Mouse (Mus musculus): ENCODE measurements around the gene Rpa1. TPM values are rescaled to one million over a fixed set of nuclear protein-coding genes. Genes with fewer than 3 reads are reported as not detected.

Rpa1 gene
- polyA plus RNA-seq, 1 experiment from 2014 or later, result 197 TPM

DNA sequence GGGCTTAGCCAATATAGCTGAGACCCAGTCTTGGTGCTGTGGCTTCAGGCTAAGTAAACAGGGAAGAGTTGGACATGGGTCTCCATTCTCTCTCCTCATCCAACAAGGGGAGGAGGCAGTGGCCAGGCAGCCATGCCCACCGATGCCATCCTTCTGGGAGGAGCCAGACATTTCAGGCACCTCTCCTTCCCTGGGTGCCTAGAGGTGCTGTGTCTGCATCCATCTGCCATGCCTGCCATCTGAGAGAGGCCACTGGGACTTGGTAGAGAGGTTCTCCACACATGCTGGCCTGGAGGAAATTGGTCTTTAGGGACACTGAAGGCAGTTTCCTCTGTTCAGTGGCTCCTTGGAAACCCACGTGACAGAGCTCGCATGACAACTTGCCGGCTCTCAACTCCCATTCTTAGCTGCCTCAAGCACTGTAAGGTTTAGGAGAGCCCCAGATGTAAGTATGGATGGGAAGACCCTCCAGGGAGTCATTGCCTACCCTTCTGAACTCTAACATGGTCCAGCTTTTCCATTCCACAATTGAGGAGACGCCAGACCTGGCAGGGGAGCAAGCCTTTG lies 67.6 kb downstream of the Rpa1 start:
- peak overlapping the region; percentile 81 for H3K27ac ChIP-seq (replicated peaks)
- no peaks in the 10 kb centered on the region for H3K36me3 ChIP-seq
- DNase-seq (ENCODE audit: low spot score), result no peak
- peaks cover 65% of the 10 kb centered on the region for H3K4me1 ChIP-seq
- WGBS, result 42% methylated on average over 5 of the region's 5 CpGs
- H3K27me3 ChIP-seq (ENCODE audit: low read depth, poor library complexity, severe bottlenecking), result peaks cover 49% of the 10 kb centered on the region
- H3K4me3 ChIP-seq, result no peak overlapping the region
- no peaks in the 10 kb centered on the region for H3K9me3 ChIP-seq (replicated peaks)

DNA sequence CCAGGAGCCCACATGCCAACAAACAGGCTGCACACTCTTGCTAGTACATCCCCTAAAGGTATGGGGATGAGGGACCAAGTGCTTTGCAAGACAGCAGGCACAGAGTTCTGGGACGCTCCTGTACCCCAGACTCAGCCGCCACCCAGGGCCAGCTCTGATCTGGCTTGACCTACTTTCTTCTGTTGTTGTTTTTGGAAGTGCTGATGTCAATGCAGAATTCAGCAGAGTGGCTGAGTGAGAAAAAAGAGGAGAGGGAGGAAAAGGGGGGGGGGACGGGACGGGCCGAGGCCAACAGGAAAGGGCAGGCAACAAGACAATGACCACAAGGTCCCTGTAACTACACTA lies 68.1 kb downstream of the Rpa1 start:
- no peaks in the 10 kb centered on the region for H3K36me3 ChIP-seq
- H3K4me1 ChIP-seq, result peaks cover 69% of the 10 kb centered on the region
- no peak overlapping the region for H3K4me3 ChIP-seq
- peak overlapping the region; percentile 81 for H3K27ac ChIP-seq (replicated peaks)
- H3K27me3 ChIP-seq (ENCODE audit: low read depth, poor library complexity, severe bottlenecking), result peaks cover 47% of the 10 kb centered on the region
- no peak for DNase-seq (ENCODE audit: low spot score)
- no peaks in the 10 kb centered on the region for H3K9me3 ChIP-seq (replicated peaks)
- WGBS, result 19% methylated on average over 5 of the region's 5 CpGs

DNA sequence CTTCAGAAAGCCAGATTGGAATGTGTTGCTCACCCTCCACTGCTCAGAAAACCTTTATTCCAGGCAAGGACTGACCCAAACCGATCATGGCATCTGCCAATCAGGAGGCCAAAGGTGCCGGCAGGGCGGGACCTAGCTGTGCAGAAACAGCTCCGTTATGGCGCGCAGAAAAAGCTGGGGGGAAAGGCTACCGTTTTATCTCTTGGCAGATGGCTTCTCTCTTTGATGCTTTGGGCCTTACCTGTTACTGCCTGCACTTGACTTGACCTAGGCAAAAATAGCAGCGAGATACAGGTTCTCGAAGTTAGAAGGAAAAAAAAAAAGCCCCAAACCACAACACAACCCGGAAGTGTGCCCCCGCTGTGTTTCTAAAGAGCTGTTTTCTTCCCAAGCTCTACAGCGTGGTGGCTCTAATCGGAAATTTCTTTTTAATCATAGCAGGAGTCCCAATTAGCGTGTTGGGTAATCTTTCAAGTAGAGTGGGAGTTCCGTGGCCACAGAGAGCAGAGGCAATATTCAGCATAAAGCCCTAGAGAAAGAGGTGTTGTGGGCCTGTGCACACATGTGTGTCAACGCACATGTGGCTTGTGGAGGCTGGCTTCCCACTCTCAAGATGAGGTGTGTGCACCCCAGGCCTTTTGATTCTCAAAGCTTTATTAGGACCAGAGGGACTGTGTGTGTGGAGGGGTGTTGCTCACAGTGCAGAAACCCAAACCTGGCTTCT lies 68.6 kb downstream of the Rpa1 start:
- Histone ChIP-seq H3K4me1 (peaks cover 75% of the 10 kb centered on the region), H3K27ac (replicated peaks) (peak overlapping the region; percentile 81), H3K27me3 (ENCODE audit: low read depth, poor library complexity, severe bottlenecking) (peaks cover 44% of the 10 kb centered on the region), H3K4me3 (peak overlapping the region; percentile 47), H3K9me3 (replicated peaks) (no peaks in the 10 kb centered on the region), H3K36me3 (no peaks in the 10 kb centered on the region)
- WGBS, result 6% methylated on average over 16 of the region's 16 CpGs
- peak; percentile 84 for DNase-seq (ENCODE audit: low spot score)

DNA sequence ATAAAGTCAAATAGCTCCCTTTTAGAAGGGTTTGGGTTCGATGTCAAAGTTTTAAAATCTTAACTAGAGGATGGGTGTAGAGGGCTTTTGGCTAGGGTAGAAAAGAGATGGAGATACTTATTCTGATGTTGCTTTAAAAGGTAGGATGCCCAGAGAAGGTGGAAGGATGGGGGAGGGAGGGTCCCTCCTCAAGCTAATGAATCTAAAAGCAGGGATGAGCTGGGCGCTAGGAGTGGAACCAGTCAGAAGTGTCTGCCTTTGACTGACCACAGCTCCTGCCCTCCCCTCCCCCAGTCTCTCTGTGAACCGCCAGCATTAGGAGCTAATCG lies 69.1 kb downstream of the Rpa1 start:
- 13% methylated on average over 4 of the region's 4 CpGs for WGBS
- Histone ChIP-seq H3K4me3 (peak overlapping the region; percentile 47), H3K27me3 (ENCODE audit: low read depth, poor library complexity, severe bottlenecking) (peaks cover 44% of the 10 kb centered on the region), H3K36me3 (no peaks in the 10 kb centered on the region), H3K4me1 (peaks cover 79% of the 10 kb centered on the region), H3K9me3 (replicated peaks) (no peaks in the 10 kb centered on the region), H3K27ac (replicated peaks) (peak overlapping the region; percentile 81)
- DNase-seq (ENCODE audit: low spot score), result no peak

DNA sequence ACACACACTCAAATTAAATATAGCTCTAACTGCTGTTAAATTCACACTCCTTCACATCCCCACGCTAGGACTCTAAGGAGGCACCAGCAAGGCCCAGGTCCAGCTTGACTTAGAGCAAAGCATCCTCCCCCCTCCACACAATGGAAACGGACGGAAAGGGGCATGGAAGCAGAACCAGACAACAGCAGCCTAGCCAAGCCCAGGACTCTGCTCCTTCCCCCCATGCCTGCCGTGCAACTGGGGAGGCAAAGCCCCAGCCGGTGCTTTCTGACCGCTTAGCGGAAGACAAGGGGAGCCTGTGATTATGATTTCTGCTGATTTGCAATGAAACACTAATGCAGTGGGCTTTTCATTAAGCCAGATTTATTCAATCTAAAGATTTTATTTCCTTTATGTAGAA lies 70.0 kb downstream of the Rpa1 start:
- no peaks in the 10 kb centered on the region for H3K9me3 ChIP-seq (replicated peaks)
- no peak overlapping the region for H3K4me3 ChIP-seq
- peaks cover 86% of the 10 kb centered on the region for H3K4me1 ChIP-seq
- 31% methylated on average over 7 of the region's 7 CpGs for WGBS
- H3K27ac ChIP-seq (replicated peaks), result peak overlapping the region; percentile 81
- H3K27me3 ChIP-seq (ENCODE audit: low read depth, poor library complexity, severe bottlenecking), result peaks cover 37% of the 10 kb centered on the region
- no peaks in the 10 kb centered on the region for H3K36me3 ChIP-seq
- DNase-seq (ENCODE audit: low spot score), result no peak

DNA sequence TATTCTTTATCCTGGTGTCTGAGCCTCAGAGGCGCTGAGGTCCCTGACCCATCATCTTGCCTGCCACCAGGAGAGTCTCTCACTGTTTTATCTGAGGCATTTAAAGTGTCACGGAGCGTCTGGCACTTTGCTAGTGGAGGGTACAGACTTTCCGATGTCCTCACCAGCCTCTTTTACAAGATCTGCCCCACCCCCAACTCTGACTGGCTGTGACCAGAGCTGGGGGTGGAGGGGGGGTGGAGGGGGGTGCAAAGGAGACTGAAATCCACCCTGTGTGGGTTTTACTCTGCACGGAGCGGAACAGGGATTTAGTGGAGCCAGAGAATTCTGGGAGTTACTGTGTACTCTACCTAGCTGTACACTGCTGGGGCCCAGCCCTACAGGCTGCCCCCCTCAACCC lies 73.1 kb downstream of the Rpa1 start:
- H3K4me3 ChIP-seq, result peak overlapping the region; percentile 27
- H3K27ac ChIP-seq (replicated peaks), result peak overlapping the region; percentile 79
- H3K36me3 ChIP-seq, result no peaks in the 10 kb centered on the region
- 20% methylated on average over 6 of the region's 6 CpGs for WGBS
- H3K27me3 ChIP-seq (ENCODE audit: low read depth, poor library complexity, severe bottlenecking), result peaks cover 12% of the 10 kb centered on the region; the same call in 1 of the 2 replicates
- DNase-seq (ENCODE audit: low spot score), result peak; percentile 53
- H3K4me1 ChIP-seq, result peaks cover 78% of the 10 kb centered on the region
- no peaks in the 10 kb centered on the region for H3K9me3 ChIP-seq (replicated peaks)

DNA sequence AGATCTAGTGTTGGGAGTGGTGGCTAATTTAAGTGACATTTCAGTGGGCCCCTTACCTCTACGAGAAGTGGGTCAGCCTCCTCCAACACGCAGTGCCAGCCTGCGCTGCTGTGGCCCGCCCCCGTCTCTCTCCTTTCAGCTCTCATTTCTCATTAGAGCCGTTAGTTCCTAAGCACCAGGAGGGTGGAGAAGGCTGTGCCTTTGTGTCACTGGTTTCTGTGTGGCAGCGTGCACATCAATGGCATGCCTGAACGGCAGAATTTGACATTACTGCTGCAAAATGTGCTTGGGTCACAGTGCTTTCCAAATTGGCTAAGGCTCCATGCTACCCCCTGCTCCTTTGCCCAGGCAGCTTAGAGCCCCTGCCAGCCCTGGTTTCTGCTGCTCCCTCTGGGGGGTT lies 74.7 kb downstream of the Rpa1 start:
- peak overlapping the region; percentile 73 for H3K27ac ChIP-seq (replicated peaks)
- H3K27me3 ChIP-seq (ENCODE audit: low read depth, poor library complexity, severe bottlenecking), result 0 out of 2 replicates have a peak, but pooled peaks cover 12% of the 10 kb centered on the region
- H3K4me3 ChIP-seq, result no peak overlapping the region
- peaks cover 65% of the 10 kb centered on the region for H3K4me1 ChIP-seq
- WGBS, result 16% methylated on average over 8 of the region's 8 CpGs
- no peak for DNase-seq (ENCODE audit: low spot score)
- no peaks in the 10 kb centered on the region for H3K9me3 ChIP-seq (replicated peaks)
- H3K36me3 ChIP-seq, result no peaks in the 10 kb centered on the region

DNA sequence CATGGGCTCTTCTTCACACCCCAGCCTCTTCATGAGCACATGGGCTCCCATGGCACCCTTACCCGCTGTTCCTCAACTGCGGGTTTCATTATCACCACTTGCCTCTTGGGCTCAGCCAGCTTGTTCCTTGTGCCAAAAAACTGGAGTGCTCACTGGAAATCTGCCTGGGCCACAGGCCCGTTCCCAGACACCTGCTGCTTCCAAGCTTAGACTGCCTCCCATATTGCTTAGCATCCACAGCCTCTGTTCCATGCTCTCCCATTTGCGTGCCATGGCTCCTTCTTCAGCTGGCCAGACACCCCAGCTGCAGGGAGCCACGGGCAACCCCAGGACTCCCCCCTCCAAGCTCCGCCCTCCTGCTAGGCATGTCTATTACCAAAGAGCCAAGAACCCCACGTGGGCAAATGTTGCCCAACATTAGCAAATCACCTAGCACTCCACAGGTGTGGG lies 77.1 kb downstream of the Rpa1 start:
- Histone ChIP-seq H3K4me3 (no peak overlapping the region), H3K27ac (replicated peaks) (peak overlapping the region; percentile 53; the same call in 1 of the 2 replicates), H3K27me3 (ENCODE audit: low read depth, poor library complexity, severe bottlenecking) (0 out of 2 replicates have a peak, but pooled peaks cover 12% of the 10 kb centered on the region), H3K4me1 (peaks cover 66% of the 10 kb centered on the region), H3K9me3 (replicated peaks) (no peaks in the 10 kb centered on the region), H3K36me3 (no peaks in the 10 kb centered on the region)
- no peak for DNase-seq (ENCODE audit: low spot score)
- WGBS, result 68% methylated on average over 7 of the region's 7 CpGs

DNA sequence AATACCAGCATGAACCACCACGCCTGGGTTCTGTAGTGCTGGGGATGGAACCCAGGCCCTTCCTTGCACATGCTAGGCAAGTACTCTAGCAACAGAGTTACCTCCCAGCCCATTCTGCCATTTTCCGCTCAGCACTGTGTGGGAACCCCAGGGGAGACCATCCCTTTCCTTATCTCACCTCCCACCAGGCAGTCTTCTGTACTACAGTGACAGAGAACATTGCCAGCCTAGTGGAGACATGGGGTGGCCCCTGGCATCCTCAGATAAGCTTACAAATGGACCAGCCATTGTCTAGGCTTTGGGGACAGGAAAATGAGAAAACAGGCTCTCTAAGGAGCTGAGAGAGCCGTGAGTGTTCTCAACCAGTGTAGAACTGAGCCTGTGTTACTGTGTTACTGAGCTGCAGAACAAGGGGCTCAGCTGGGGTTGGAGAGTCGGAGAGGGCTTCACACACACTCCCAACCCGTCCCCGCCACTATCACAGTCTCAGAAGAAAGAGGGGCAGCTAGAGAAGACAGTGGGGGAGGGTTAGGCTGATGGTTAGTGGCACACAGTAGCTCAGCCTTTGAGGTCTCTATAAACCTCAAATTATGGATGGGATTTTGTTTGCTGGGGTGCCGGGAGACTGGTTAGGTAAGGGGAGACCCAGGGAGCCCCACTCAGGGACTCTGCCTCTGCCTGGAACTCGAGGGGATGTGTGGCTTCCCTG lies 77.7 kb downstream of the Rpa1 start:
- peaks cover 65% of the 10 kb centered on the region for H3K4me1 ChIP-seq
- H3K9me3 ChIP-seq (replicated peaks), result no peaks in the 10 kb centered on the region
- DNase-seq (ENCODE audit: low spot score), result no peak
- peak overlapping the region; percentile 53; the same call in 1 of the 2 replicates for H3K27ac ChIP-seq (replicated peaks)
- no peak overlapping the region for H3K4me3 ChIP-seq
- 0 out of 2 replicates have a peak, but pooled peaks cover 12% of the 10 kb centered on the region for H3K27me3 ChIP-seq (ENCODE audit: low read depth, poor library complexity, severe bottlenecking)
- H3K36me3 ChIP-seq, result no peaks in the 10 kb centered on the region
- WGBS, result 68% methylated on average over 8 of the region's 8 CpGs

DNA sequence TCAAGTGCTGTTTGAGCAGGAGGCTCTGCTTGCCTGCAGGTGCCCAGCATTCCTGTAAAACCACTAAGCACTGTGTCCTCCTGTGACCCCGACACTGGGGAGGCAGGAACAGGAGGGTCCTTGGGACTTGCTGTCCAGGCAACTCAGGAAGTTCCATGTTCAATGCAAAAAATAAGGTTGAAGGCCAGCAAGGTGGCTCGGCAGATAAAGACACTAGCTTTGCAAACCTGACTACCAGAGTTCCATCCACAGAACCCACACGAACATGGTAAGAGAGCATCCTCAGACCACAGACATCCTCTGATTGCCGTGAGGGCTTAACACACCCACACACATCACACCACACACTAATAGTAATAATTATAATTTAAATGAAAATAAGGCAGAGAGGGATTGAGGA lies 78.9 kb downstream of the Rpa1 start:
- H3K27me3 ChIP-seq (ENCODE audit: low read depth, poor library complexity, severe bottlenecking), result 0 out of 2 replicates have a peak, but pooled peaks cover 7% of the 10 kb centered on the region
- H3K4me3 ChIP-seq, result no peak overlapping the region
- no peaks in the 10 kb centered on the region for H3K36me3 ChIP-seq
- H3K9me3 ChIP-seq (replicated peaks), result no peaks in the 10 kb centered on the region
- peaks cover 62% of the 10 kb centered on the region for H3K4me1 ChIP-seq
- no peak overlapping the region for H3K27ac ChIP-seq (replicated peaks)
- DNase-seq (ENCODE audit: low spot score), result no peak
- WGBS, result 88% methylated on average over 4 of the region's 4 CpGs

DNA sequence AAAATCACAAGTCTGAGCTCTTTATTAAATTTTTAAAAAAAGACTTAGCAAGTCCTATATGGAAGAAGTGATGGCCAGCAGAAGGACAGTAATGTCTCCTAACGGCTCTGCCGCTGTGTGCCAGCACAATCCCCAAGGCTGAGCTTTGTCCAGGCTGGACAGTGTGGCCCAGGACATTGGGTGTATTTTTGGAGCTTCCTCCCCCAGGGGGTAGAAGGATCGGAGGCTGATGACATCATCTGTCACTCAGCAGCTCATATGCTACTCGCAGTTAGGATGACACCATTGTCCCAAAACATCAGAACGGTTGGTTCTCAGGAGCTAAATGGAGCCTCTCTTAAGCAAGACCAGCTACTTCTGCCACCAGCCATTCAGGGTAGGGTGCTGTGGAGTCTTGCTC lies 79.6 kb downstream of the Rpa1 start:
- peaks cover 62% of the 10 kb centered on the region for H3K4me1 ChIP-seq
- DNase-seq (ENCODE audit: low spot score), result no peak
- 0 out of 2 replicates have a peak, but pooled peaks cover 6% of the 10 kb centered on the region for H3K27me3 ChIP-seq (ENCODE audit: low read depth, poor library complexity, severe bottlenecking)
- no peaks in the 10 kb centered on the region for H3K9me3 ChIP-seq (replicated peaks)
- no peaks in the 10 kb centered on the region for H3K36me3 ChIP-seq
- no peak overlapping the region for H3K4me3 ChIP-seq
- no peak overlapping the region for H3K27ac ChIP-seq (replicated peaks)
- 78% methylated on average over 5 of the region's 5 CpGs for WGBS

DNA sequence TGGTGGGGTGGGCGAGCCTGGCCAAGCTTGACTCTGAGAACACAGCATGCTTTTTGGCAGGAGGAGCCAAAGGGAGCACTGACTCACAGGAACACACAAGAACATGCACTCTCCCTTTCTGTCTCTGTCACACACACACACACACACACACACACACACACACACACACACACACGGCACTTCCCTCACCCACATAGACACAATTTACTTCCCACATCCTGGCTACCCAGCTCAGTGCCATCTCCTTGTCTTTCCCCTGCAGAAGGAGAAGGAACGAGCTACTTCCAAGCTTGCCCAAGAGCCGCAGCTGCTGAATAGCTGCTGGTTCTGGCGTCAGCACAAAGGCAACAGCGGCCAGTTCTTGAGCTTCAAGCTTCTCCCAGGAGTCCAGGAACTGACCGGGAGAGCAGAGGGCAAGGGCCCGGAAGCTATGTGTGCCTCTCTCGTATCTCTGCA lies 80.3 kb downstream of the Rpa1 start:
- no peak overlapping the region for H3K4me3 ChIP-seq
- no peaks in the 10 kb centered on the region for H3K36me3 ChIP-seq
- peaks cover 62% of the 10 kb centered on the region for H3K4me1 ChIP-seq
- no peak for DNase-seq (ENCODE audit: low spot score)
- WGBS, result 70% methylated on average over 9 of the region's 9 CpGs
- no peaks in the 10 kb centered on the region for H3K9me3 ChIP-seq (replicated peaks)
- 0 out of 2 replicates have a peak, but pooled peaks cover 6% of the 10 kb centered on the region for H3K27me3 ChIP-seq (ENCODE audit: low read depth, poor library complexity, severe bottlenecking)
- peak overlapping the region; percentile 71 for H3K27ac ChIP-seq (replicated peaks)

DNA sequence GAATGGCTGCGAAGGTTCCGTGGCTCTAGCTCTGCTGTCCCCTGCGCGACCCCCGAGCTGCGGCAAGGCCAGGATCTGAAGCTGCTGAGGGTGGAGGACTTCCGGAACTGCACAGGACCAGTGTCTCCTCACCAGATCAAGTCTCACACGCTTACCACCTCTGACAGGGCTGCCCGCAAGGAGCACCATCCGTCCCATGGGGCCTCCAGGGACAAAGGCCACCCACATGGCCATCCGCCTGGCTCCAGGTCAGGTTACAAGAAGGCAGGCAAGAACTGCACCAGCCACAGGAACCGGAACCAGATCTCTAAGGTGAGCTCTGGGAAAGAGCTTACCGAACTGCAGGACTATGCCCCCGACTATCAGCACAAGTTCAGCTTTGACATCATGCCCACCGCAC lies 82.6 kb downstream of the Rpa1 start:
- DNase-seq (ENCODE audit: low spot score), result no peak
- peaks cover 63% of the 10 kb centered on the region for H3K4me1 ChIP-seq

More for the DNA sequence above, 82.6 kb downstream of the Rpa1 start:
- Histone ChIP-seq H3K36me3 (no peaks in the 10 kb centered on the region), H3K27ac (replicated peaks) (peak overlapping the region; percentile 9), H3K27me3 (ENCODE audit: low read depth, poor library complexity, severe bottlenecking) (no peaks in the 10 kb centered on the region), H3K4me3 (no peak overlapping the region), H3K9me3 (replicated peaks) (no peaks in the 10 kb centered on the region)
- 70% methylated on average over 15 of the region's 15 CpGs for WGBS
